Mouse (Mus musculus) telencephalon, adult 2 months (tissue): ENCODE data around the gene Upf2.
"Not testable (repeated sequence)": the region's sequence is repeated elsewhere in the genome, so short reads cannot be mapped to it uniquely, and the experiment has no call there.

Source experiments
- DNase-seq: peaks from one replicate; pipeline ENCODE4 v3.0.0-alpha.2; 2011; ENCODE audit warnings: low read depth, low spot score

Upf2 gene

GRCm38 (mm10) chr2:6071598-6072440 is 120.5 kb downstream of the Upf2 start:
- no peak for DNase-seq

DNA sequence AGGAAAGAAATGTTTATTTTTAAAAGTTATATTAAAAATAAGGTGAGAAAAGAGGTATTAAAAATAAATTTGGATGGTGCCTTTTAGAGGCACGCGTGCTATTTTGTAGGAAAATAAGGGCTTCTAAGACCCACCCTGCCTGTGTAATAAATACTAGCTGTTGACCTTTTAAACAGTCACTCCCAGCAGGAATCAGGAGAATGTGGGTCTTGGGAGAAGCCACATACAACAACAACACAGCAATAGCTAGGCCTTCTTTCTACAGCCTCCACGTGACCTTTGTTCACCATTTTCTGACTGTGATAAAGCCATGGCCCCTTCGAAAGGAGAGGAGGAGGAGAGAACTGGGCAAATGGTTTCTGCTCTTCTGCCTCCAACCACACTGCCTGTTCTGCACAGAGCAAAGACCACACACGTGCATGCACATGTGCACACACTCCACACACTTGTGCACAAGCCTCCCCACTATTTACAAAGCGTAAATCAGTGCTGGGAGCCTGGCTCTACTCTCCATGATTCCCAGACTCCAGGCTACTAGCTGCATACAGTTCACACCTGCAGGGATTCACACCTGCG is 121.5 kb downstream of the Upf2 start:
- no peak for DNase-seq

DNA sequence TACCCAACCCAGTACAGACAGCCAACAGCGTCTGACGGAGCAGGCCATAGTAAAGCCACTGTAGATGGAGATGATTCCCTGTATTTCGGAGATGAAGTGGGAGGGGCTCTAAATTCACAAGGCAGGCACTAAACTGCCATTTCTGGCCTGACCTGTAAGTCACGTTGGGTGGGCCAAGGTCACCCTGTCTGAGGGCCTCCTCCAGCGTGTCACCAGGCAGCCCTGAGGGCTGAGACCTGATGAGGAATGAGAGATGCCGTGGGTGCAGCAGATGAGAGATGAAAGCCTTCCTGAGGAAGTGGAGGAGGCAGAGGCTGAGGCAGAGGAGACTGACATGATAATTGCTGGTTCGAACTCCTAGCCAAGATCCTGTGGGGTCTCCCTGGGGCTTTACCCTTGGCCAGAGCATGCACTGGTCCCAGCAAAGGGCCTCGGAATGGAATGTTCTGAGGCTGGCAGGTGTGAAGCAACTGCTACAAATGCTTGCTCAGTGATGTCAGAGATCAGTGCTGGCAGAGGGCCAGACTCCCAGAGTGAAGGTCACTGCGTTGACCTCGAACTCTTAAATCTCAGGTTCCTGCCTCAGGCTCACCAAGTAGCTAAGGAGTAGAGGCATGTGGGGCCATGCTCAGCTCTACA is 123.7 kb downstream of the Upf2 start:
- no peak for DNase-seq

GRCm38 (mm10) chr2:6075530-6075896 is 124.2 kb downstream of the Upf2 start:
- DNase-seq = no peak

DNA sequence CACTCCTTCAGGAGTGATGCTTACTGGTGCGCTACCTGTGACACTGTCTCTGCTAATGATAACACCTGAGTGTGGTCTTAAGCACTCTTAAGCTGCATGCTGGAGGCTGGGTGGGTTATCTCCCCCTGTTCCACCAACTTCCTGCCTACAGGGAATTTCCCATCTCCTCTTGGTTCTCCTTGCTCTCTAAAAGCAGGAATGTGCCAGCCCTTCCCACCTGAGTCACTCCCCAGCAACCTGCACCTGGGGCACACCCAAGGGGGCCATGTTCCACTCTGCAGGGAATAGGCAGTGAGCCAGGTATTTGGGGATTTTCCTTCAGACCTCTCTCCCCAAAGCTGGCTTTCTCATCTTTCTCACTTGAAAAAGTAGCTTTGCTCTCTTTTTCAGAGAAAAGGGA is 128.8 kb downstream of the Upf2 start:
- no peak for DNase-seq

- DNase-seq = no peak
Observed at GRCm38 (mm10) chr2:6081108-6081507, 129.8 kb downstream of the Upf2 start.

GRCm38 (mm10) chr2:6082615-6083014 is 131.3 kb downstream of the Upf2 start:
- no peak for DNase-seq

DNA sequence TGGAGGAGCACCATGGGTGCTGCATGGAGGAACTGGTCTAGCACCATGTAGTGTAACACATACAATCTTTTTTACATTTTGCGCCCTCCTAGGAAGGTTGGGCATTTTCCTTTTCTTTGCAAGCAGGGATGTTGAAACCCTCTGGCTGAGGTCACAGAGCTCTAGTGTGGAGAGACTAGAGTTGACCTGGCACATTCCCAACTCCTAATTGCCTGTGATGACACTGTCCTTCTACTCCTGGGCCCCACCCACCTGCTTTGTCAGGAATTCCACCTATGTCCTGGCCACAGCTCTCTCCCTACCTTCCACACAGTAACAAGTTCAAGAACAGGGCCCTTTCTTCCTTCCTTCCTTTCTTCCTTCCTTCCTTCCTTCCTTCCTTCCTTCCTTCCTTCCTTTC is 132.4 kb downstream of the Upf2 start:
- no peak for DNase-seq

DNA sequence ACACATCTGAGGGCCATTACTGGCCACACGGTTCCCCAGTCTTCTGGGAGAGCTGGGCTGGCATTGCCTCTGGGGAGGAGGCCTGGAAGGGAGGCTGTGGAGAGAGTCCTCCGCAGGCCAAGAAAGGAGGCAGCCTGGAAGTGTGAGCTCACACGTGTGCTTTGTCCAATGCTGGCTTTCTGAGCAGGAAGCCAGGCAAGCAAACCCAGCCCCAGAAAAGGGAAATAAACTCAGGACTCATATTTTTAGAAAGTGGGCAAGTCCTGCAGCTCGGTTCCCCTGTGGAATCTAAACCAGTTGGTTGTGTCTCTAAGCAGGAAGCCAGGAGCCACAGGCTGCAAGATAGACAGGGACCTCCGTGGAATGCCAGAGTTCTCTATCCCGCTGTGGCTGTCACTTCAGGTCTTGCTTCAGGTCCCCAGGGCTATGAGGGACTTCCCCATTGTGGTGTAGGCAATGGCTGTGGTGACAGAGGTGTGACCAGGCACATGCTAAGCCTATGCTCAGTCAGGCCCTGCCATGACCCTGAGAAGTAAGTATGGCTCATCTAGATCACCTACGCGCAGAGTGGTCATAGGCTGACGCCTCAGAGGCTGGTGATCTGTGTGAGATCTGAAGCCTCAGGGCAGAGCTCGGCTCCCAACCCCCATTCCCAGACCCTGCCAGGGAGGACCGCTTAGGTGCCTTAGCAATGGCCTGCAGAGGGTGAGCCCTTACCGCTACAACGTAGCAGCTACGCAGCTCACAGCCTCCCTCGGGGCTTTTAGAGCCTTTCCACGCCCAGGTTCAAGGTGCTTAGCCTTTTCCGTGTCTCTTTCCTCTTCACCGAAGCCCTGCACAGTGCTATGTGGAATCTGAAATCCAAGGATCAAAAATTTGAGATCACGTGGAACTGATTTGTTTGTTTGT is 134.6 kb downstream of the Upf2 start:
- no peak for DNase-seq

- DNase-seq = no peak
Observed at GRCm38 (mm10) chr2:6087151-6087550, 135.9 kb downstream of the Upf2 start.

DNA sequence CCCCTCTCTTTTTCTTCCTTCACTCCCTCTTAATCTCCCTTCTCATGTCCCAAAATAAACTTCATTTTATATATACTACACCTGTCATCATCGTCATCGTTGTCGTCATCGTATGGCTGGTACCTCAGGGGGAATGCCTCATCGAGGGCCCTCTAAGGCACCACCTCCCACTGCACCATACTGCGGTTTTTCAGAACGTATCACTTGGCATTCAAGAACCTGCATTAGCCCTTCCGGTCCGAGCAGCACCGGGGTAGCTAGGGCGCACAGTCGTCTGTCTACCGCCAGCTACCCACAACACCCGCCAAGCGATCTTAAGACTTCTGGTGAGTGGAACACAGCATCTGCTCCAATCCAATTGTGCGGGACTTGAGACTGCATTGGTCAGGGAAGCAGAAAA is 138.7 kb downstream of the Upf2 start:
- not testable (repeated sequence) for DNase-seq

DNA sequence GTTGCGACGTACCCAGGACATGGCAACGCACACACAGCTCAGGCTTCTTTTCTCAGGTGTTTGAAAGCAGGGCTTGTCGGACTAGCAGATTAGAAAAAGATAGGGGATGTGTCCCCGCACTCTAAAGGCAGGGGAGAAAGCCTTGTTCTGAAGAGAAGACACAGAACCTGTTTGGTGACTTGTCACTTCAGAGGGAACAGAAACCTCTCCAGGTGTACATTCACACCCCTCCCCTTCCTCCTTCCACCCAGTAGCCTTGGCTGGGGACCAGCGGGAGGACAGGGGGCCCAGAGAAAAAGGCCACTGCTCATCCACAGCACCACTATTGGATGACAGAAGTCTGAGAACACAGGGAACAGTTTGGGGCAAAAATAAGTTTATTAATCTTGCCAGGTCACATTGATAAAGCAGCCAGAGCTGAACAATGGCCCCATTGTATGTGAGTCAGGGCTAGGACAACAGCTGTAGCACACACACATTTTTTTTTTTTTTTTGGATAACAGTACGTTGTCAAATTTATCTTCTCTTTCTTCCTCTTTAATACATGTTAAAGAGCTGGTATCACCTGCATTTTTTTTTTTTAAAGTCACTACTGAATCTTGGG is 145.9 kb downstream of the Upf2 start:
- DNase-seq = no peak

DNA sequence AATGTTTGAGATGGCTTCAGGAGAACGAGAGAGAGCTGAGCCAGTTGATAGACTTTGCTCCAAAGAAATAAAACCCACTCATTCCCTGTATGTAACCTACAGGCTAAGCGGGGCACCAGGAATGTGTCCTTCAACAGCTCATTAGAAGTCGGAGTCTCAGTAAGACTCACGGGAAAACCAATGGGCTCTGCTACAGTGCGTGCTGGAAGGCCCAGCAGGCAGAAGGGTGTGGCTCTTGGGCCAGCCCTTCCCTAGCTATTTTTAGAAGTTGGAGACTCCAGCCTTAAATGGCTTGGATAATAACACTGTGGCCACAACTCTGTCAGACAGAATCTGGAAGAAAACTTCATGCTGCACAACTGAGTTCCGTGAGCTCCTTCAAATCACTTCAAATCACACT is 147.7 kb downstream of the Upf2 start:
- no peak for DNase-seq

DNA sequence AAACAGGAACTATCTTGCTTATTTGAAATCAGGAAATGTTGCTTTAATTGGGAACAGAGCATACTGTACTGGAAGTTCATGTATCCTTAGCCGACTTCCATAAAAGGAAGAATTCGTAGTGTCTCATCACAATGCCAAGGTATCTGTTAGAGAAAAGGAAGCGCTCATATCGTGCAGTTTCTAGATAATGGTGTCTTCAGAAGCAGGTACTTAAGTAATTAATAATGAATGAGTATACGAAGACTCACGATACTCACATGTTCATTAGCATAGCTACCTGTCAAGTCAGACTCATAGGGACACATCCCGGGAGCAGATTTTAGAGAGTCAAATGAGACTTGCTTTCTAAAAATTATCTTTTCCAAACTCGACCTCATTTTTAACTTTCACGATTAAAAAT is 148.2 kb downstream of the Upf2 start:
- no peak for DNase-seq

DNA sequence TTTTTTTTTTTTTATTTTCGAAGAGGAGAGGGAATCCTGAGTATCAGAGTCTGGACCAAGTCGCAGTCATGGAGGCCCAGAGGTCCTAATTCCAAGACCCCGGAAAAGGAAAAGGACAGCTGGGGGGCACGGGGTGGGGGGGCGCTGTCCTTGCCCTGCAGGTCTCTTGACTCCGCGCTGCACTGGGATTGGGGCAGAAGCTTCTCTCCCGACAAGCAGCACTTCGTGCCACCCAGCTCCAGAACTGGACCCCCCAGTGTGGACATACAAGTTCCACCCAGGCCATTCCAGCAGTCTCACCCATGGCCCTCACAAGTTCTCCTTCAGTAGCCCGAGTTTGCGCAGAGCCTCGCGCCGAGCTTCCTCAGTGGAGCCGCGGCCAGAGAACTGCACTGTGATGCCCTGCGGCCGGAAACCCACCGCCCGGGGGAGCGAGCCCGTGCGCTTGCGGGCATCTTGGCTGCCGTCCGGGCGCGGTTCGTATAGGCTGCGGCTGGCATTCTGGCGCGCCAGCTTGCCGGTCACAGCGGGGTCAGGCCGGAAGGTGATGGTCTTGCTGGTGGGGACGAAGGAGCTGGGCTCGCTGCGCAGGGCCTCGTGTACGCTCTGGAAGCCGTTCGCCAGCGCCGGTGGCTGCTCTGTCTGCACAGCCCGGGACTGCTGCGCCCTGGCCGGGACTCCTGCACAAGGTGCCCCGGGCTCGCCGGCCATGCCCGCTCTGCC is 148.9 kb downstream of the Upf2 start:
- no peak for DNase-seq

GRCm38 (mm10) chr2:6100755-6101154 is 149.5 kb downstream of the Upf2 start:
- DNase-seq = no peak

- DNase-seq = no peak
Observed at GRCm38 (mm10) chr2:6105437-6105836, 154.2 kb downstream of the Upf2 start.
